Mouse (Mus musculus): ENCODE data around the gene Ap1ar.
"Not testable (repeated sequence)": the region's sequence is repeated elsewhere in the genome, so short reads cannot be mapped to it uniquely, and the experiment has no call there.

The Ap1ar gene

GRCm38 (mm10) chr3:127793022-127793421, 44.3 kb downstream of the Ap1ar start:
- DNase-seq (ENCODE audit: low spot score): no peak

GRCm38 (mm10) chr3:127791595-127792561, 45.4 kb downstream of the Ap1ar start:
- no peak for DNase-seq (ENCODE audit: low spot score)

- no peak for DNase-seq (ENCODE audit: low spot score)
These were observed 46.3 kb downstream of the Ap1ar start for GRCm38 (mm10) chr3:127791056-127791483.

GRCm38 (mm10) chr3:127790234-127791055, 46.9 kb downstream of the Ap1ar start:
- DNase-seq (ENCODE audit: low spot score): peak; percentile 26

- DNase-seq (ENCODE audit: low spot score): peak; percentile 58
These were observed 47.7 kb downstream of the Ap1ar start, which contains the start of gene Tifa for GRCm38 (mm10) chr3:127789500-127790191. TSS of gene Tifa (plus strand) at chr3:127789805.

GRCm38 (mm10) chr3:127788919-127789318, 48.4 kb downstream of the Ap1ar start:
- no peak for DNase-seq (ENCODE audit: low spot score)

GRCm38 (mm10) chr3:127788038-127788437, 49.3 kb downstream of the Ap1ar start:
- no peak for DNase-seq (ENCODE audit: low spot score)

GRCm38 (mm10) chr3:127787032-127787431, 50.3 kb downstream of the Ap1ar start:
- no peak for DNase-seq (ENCODE audit: low spot score)

- not testable (repeated sequence) for DNase-seq (ENCODE audit: low spot score)
These were observed 53.6 kb downstream of the Ap1ar start for GRCm38 (mm10) chr3:127783680-127784079.

- no peak for DNase-seq (ENCODE audit: low spot score)
These were observed 54.4 kb downstream of the Ap1ar start for GRCm38 (mm10) chr3:127782921-127783320.

- peak; percentile 25 for DNase-seq (ENCODE audit: low spot score)
These were observed 56.4 kb downstream of the Ap1ar start for GRCm38 (mm10) chr3:127780921-127781320.

GRCm38 (mm10) chr3:127780021-127780644, 57.2 kb downstream of the Ap1ar start, which contains the start of gene Alpk1:
TSS of gene Alpk1 (minus strand) at chr3:127780527.
- peak; percentile 77 for DNase-seq (ENCODE audit: low spot score)

- no peak for DNase-seq (ENCODE audit: low spot score)
These were observed 68.2 kb downstream of the Ap1ar start for GRCm38 (mm10) chr3:127769146-127769545.

- no peak for DNase-seq (ENCODE audit: low spot score)
These were observed 71.4 kb downstream of the Ap1ar start for GRCm38 (mm10) chr3:127765971-127766370.

GRCm38 (mm10) chr3:127764541-127764940, 72.8 kb downstream of the Ap1ar start:
- DNase-seq (ENCODE audit: low spot score): no peak

GRCm38 (mm10) chr3:127763076-127763612, 74.2 kb downstream of the Ap1ar start:
- peak; percentile 86 for DNase-seq (ENCODE audit: low spot score)

- no peak for DNase-seq (ENCODE audit: low spot score)
These were observed 74.9 kb downstream of the Ap1ar start for GRCm38 (mm10) chr3:127762403-127762802.

- peak; percentile 18 for DNase-seq (ENCODE audit: low spot score)
These were observed 78.1 kb downstream of the Ap1ar start for GRCm38 (mm10) chr3:127759212-127759611.

- DNase-seq (ENCODE audit: low spot score): no peak
These were observed 78.5 kb downstream of the Ap1ar start for GRCm38 (mm10) chr3:127758806-127759205.

- no peak for DNase-seq (ENCODE audit: low spot score)
These were observed 79.4 kb downstream of the Ap1ar start for GRCm38 (mm10) chr3:127757886-127758301.
